Mouse (Mus musculus): Measurements from ENCODE around the gene Zfp688. TPM values are rescaled to one million over a fixed set of nuclear protein-coding genes. Genes with fewer than 3 reads are reported as not detected.
"Not testable (repeated sequence)": the region's sequence is repeated elsewhere in the genome, so short reads cannot be mapped to it uniquely, and the experiment has no call there.

Zfp688 gene
- polyA plus RNA-seq, 1 experiment: 2.4 TPM

DNA sequence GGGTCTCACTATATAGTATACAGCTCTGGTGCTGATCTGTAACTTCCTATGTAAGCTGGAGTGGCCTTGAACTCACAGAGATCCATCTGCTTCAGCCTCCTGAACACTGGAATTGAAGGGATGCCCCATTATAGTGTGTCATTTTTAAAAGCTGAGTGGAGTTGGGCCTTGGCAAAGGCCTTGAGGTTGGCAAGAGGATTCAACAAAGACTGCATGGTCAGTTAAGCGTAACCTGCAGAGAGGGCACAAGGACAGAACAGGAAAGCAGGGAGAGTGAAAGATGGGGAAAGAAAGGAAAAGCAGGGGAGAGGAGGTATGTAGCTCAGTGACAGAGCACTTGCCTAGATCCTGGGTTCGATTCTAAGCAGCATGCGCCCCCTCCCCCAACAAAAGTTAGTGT lies 3.4 kb upstream of the Zfp688 start:
- peaks cover 15% of the 10 kb centered on the region for H3K27me3 ChIP-seq (ENCODE audit: control insufficient read depth)
- TF ChIP-seq TAL1 (IDR thresholded peaks at IDR 0.05; ENCODE audit: low read length): no peak
- no peak for TF ChIP-seq GATA1 (IDR thresholded peaks at IDR 0.05; ENCODE audit: low read length)
- H3K9me3 ChIP-seq (ENCODE audit: control insufficient read depth, low read length): no peaks in the 10 kb centered on the region

GRCm38 (mm10) chr7:127422247-127422646 lies 379 bp upstream of the Zfp688 start:
- peak overlapping the region; percentile 93 for H3K4me3 ChIP-seq (replicated peaks)

More for the DNA sequence above, 3.4 kb upstream of the Zfp688 start:
- H3K4me1 ChIP-seq (ENCODE audit: control insufficient read depth): peaks cover 31% of the 10 kb centered on the region
- no peak overlapping the region for H3K4me3 ChIP-seq (replicated peaks)
- H3K36me3 ChIP-seq (ENCODE audit: control insufficient read depth): peaks cover 3% of the 10 kb centered on the region

GRCm38 (mm10) chr7:127411418-127411817 lies 10.4 kb downstream of the Zfp688 start:
- TF ChIP-seq TAL1 (IDR thresholded peaks at IDR 0.05; ENCODE audit: low read length) (no peak), GATA1 (IDR thresholded peaks at IDR 0.05; ENCODE audit: low read length) (no peak)
- H3K9me3 ChIP-seq (ENCODE audit: control insufficient read depth, low read length): no peaks in the 10 kb centered on the region; the same call in 1 of the 2 replicates

More at GRCm38 (mm10) chr7:127422247-127422646, 379 bp upstream of the Zfp688 start:
- Histone ChIP-seq H3K9me3 (ENCODE audit: control insufficient read depth, low read length) (no peaks in the 10 kb centered on the region), H3K4me1 (ENCODE audit: control insufficient read depth) (peaks cover 35% of the 10 kb centered on the region), H3K36me3 (ENCODE audit: control insufficient read depth) (peaks cover 31% of the 10 kb centered on the region), H3K27me3 (ENCODE audit: control insufficient read depth) (peaks cover 11% of the 10 kb centered on the region)
- TF ChIP-seq TAL1 (IDR thresholded peaks at IDR 0.05; ENCODE audit: low read length) (no peak), GATA1 (IDR thresholded peaks at IDR 0.05; ENCODE audit: low read length) (no peak)

DNA sequence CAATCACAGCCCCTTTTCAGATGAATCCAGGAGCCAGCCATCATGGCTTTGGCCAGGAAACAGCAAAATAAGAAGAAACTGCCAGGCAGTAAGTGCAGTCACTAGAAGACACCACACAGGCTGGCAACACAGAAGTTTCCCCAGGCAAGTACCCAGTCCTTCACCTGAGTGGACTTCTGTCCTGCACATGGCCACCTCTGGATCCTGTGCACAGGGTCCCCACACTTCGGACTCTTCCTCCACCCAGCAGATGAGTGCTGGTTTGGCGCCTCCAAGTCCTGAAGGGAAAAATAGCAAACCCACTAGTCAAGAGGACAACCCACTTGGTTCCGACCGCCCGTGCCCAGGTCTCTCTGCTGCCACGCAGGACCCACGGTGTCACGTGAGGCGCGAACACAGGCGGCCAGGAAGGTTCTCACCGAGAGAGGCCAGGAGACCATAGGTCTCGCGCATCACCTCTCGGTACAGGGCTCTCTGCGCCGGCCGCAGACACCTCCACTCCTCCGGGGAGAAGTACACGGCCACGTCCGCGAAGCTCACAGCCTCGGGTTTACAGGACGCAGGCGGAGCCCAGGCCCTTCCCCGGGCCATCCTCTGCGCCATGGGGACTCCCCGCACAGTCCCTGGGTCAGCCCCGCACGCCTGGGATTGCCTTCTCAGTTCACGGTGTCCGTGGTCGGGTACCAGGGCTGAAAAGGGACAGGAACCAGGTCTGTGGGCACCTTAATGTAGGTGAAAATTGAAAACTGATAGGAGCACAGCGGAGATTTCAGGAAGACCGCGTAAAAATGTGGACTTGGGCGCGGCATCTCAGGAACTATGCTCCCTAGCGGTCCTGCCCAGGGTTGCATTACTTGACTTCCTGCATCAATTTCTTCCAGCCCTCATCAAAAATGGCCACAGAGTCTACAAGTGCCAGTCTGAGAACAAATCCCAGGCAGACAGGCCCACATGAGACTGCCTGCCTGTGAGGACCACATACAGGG lies 15.6 kb downstream of the Zfp688 start, which contains the start of gene Zfp764:
Gene Zfp764, minus strand, starts transcription at position 821 of the 986 bp plus-strand sequence.
- H3K27me3 ChIP-seq (ENCODE audit: control insufficient read depth); H3K36me3 ChIP-seq (ENCODE audit: control insufficient read depth); H3K9me3 ChIP-seq (ENCODE audit: control insufficient read depth, low read length): not testable (repeated sequence)
- peak within 1 kb of the TSS; percentile 62 for H3K4me3 ChIP-seq (replicated peaks)
- H3K4me1 ChIP-seq (ENCODE audit: control insufficient read depth): peaks cover 15% of the 10 kb centered on the region

More at GRCm38 (mm10) chr7:127411418-127411817, 10.4 kb downstream of the Zfp688 start:
- H3K4me3 ChIP-seq (replicated peaks): no peak overlapping the region
- H3K36me3 ChIP-seq (ENCODE audit: control insufficient read depth): peaks cover 2% of the 10 kb centered on the region; the same call in 1 of the 2 replicates
- H3K4me1 ChIP-seq (ENCODE audit: control insufficient read depth): peaks cover 15% of the 10 kb centered on the region
- H3K27me3 ChIP-seq (ENCODE audit: control insufficient read depth): no peaks in the 10 kb centered on the region

- not testable (repeated sequence) for H3K36me3 ChIP-seq (ENCODE audit: control insufficient read depth); H3K9me3 ChIP-seq (ENCODE audit: control insufficient read depth, low read length); H3K4me3 ChIP-seq (replicated peaks); H3K27me3 ChIP-seq (ENCODE audit: control insufficient read depth)
- peaks cover 24% of the 10 kb centered on the region for H3K4me1 ChIP-seq (ENCODE audit: control insufficient read depth)
Measured at GRCm38 (mm10) chr7:127404101-127404500, 17.8 kb downstream of the Zfp688 start.

- no peaks in the 10 kb centered on the region for H3K27me3 ChIP-seq (ENCODE audit: control insufficient read depth)
- H3K4me1 ChIP-seq (ENCODE audit: control insufficient read depth): peaks cover 24% of the 10 kb centered on the region
- TF ChIP-seq TAL1 (IDR thresholded peaks at IDR 0.05; ENCODE audit: low read length): no peak
- no peak for TF ChIP-seq GATA1 (IDR thresholded peaks at IDR 0.05; ENCODE audit: low read length)
- no peaks in the 10 kb centered on the region; the same call in 1 of the 2 replicates for H3K9me3 ChIP-seq (ENCODE audit: control insufficient read depth, low read length)
- no peaks in the 10 kb centered on the region; the same call in 1 of the 2 replicates for H3K36me3 ChIP-seq (ENCODE audit: control insufficient read depth)
- H3K4me3 ChIP-seq (replicated peaks): no peak overlapping the region
Measured at GRCm38 (mm10) chr7:127402980-127403379, 18.9 kb downstream of the Zfp688 start.

GRCm38 (mm10) chr7:127400355-127400754 lies 21.5 kb downstream of the Zfp688 start:
- TF ChIP-seq TAL1 (IDR thresholded peaks at IDR 0.05; ENCODE audit: low read length) (no peak), GATA1 (IDR thresholded peaks at IDR 0.05; ENCODE audit: low read length) (no peak)
- H3K36me3 ChIP-seq (ENCODE audit: control insufficient read depth): no peaks in the 10 kb centered on the region; the same call in 1 of the 2 replicates
- H3K4me3 ChIP-seq (replicated peaks): no peak overlapping the region
- H3K9me3 ChIP-seq (ENCODE audit: control insufficient read depth, low read length): no peaks in the 10 kb centered on the region; the same call in 1 of the 2 replicates
- peaks cover 12% of the 10 kb centered on the region for H3K4me1 ChIP-seq (ENCODE audit: control insufficient read depth)
- H3K27me3 ChIP-seq (ENCODE audit: control insufficient read depth): peaks cover 15% of the 10 kb centered on the region

DNA sequence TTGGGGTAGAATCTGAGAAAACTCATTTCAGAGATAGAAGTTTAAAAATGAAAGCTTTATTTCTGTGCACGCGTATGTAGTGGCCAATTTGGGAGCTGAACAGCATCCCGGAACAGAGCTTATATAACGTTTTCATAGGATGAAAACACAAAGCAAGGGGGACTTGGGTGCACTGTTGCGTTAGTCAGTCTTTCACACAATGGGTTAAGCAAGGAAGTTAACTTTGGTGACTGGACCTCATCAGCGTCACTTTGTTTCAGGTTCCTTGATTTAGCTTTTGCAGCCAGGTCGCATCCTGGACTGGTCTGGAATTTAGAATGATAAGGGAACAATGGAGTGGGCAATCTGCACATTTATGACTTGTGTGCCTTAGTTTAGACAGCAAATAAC lies 27.9 kb downstream of the Zfp688 start:
- peaks cover 11% of the 10 kb centered on the region for H3K36me3 ChIP-seq (ENCODE audit: control insufficient read depth)
- H3K27me3 ChIP-seq (ENCODE audit: control insufficient read depth): peaks cover 15% of the 10 kb centered on the region
- no peak for TF ChIP-seq GATA1 (IDR thresholded peaks at IDR 0.05; ENCODE audit: low read length)
- no peak for TF ChIP-seq TAL1 (IDR thresholded peaks at IDR 0.05; ENCODE audit: low read length)
- peaks cover 24% of the 10 kb centered on the region for H3K4me1 ChIP-seq (ENCODE audit: control insufficient read depth)
- peak overlapping the region; percentile 75 for H3K4me3 ChIP-seq (replicated peaks)
- H3K9me3 ChIP-seq (ENCODE audit: control insufficient read depth, low read length): peaks cover 5% of the 10 kb centered on the region

DNA sequence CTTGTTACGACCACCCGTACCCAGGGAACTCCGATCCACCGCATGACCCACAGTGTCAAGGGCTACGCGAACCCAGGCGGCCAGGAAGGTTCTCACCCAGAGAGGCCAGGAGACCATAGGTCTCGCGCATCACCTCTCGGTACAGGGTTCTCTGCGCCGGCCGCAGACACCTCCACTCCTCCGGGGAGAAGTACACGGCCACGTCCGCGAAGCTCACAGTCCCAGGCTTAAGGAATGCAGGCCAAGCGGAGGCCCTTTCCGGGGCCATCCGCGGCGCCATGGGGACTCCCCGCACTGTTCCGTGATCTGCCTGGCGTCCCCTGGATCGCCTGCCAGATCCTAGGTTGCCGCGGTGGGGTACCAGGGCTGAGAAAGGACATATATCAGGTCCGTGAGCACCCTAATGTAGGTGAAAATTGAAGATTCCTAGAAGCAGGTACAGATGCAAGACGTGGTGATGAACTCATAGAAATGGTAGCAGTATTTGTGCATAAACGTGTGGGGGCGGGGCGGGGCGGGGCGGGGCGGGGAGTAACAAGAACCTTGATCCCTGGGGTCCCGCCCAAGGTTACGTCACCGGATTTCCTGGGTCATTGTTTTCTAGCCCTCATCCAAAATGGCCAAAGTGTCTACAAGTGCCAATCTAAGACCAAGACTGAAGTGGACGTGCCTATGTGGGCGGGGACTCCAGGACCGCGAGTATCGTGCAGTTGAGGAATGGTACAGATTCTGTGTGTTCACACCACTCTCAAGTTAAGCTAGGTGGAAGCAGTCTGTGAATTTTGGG lies 28.5 kb downstream of the Zfp688 start, which contains the start of gene E430018J23Rik:
Gene E430018J23Rik, minus strand, starts transcription at position 473 of the 787 bp plus-strand sequence.
- Histone ChIP-seq H3K4me3 (replicated peaks) (peak within 1 kb of the TSS; percentile 75), H3K36me3 (ENCODE audit: control insufficient read depth) (peaks cover 11% of the 10 kb centered on the region), H3K9me3 (ENCODE audit: control insufficient read depth, low read length) (peaks cover 5% of the 10 kb centered on the region), H3K27me3 (ENCODE audit: control insufficient read depth) (peaks cover 15% of the 10 kb centered on the region), H3K4me1 (ENCODE audit: control insufficient read depth) (peaks cover 24% of the 10 kb centered on the region)
- TF ChIP-seq TAL1 (IDR thresholded peaks at IDR 0.05; ENCODE audit: low read length) (no peak), GATA1 (IDR thresholded peaks at IDR 0.05; ENCODE audit: low read length) (no peak)

Measured in erythroblast, embryonic 14.5 days (primary cell).